Mouse (Mus musculus) CD4-positive, CD25-positive, alpha-beta regulatory T cell (primary cell): ENCODE data around the gene Arf1. TPM values are rescaled to one million over a fixed set of nuclear protein-coding genes. Genes with fewer than 3 reads are reported as not detected.

Experiments
- polyA plus RNA-seq: library from polyadenylated mRNA; unstranded; fragments of 100-300 nt; shearing (Covaris generic); gene quantifications from one replicate; pipeline ENCODE4 v1.2.1, GENCODE M21; 2017

Arf1 gene
- 474 TPM for polyA plus RNA-seq

GRCm38 (mm10) chr11:59228122-59228953, at the start of gene Arf1:
Arf1 (minus strand) TSS chr11:59228270.

GRCm38 (mm10) chr11:59208153-59208831, 19.8 kb downstream of the Arf1 start, which contains the start of gene 2310033P09Rik:
2310033P09Rik (plus strand) TSS chr11:59208321.

GRCm38 (mm10) chr11:59202081-59202995, 25.7 kb downstream of the Arf1 start, which contains the start of gene Mrpl55:
Mrpl55 (plus strand) TSS chr11:59202486.

GRCm38 (mm10) chr11:59192059-59192386, 36.0 kb downstream of the Arf1 start, which contains the start of gene Guk1:
Guk1 (minus strand) TSS chr11:59192212.

GRCm38 (mm10) chr11:59182864-59183331, 45.2 kb downstream of the Arf1 start, which contains the start of gene Gjc2:
Gjc2 (minus strand) TSS chr11:59183213.

GRCm38 (mm10) chr11:59163255-59164236, 64.5 kb downstream of the Arf1 start, which contains the start of gene Iba57:
Iba57 (minus strand) TSS chr11:59163739.

Other genes starting within 250 kb of the Arf1 start
- 0.04 TPM for gene Obscn, start 91.9 kb downstream of the Arf1 start, polyA plus RNA-seq
- 7.8 TPM for gene Iba57, start 64.5 kb downstream of the Arf1 start, polyA plus RNA-seq
- gene Gjc2, start 45.1 kb downstream of the Arf1 start, polyA plus RNA-seq, result not detected
- 88.0 TPM for gene Guk1, start 36.1 kb downstream of the Arf1 start, polyA plus RNA-seq
- gene Mrpl55, start 25.8 kb downstream of the Arf1 start, polyA plus RNA-seq, result 44.2 TPM
- 40.1 TPM for gene 2310033P09Rik, start 19.9 kb downstream of the Arf1 start, polyA plus RNA-seq
- gene Wnt3a, start 62.5 kb upstream of the Arf1 start, polyA plus RNA-seq, result not detected
- gene Wnt9a, start 78.7 kb upstream of the Arf1 start, polyA plus RNA-seq, result not detected
- not detected for gene Prss38, start 147.4 kb upstream of the Arf1 start, polyA plus RNA-seq
- gene Jmjd4, start 221.8 kb upstream of the Arf1 start, polyA plus RNA-seq, result 10.5 TPM
- 58.7 TPM for gene Snap47, start 222.9 kb upstream of the Arf1 start, polyA plus RNA-seq
- gene Zfp867, start 244.2 kb upstream of the Arf1 start, polyA plus RNA-seq, result 4.1 TPM